Mouse (Mus musculus): ENCODE results near the gene H2al1m.
A peak's percentile ranks its signal among the peaks of the same experiment; 100 is the strongest.
"Not testable (repeated sequence)": the region's sequence is repeated elsewhere in the genome, so short reads cannot be mapped to it uniquely, and the experiment has no call there.

Gene H2al1m

DNA sequence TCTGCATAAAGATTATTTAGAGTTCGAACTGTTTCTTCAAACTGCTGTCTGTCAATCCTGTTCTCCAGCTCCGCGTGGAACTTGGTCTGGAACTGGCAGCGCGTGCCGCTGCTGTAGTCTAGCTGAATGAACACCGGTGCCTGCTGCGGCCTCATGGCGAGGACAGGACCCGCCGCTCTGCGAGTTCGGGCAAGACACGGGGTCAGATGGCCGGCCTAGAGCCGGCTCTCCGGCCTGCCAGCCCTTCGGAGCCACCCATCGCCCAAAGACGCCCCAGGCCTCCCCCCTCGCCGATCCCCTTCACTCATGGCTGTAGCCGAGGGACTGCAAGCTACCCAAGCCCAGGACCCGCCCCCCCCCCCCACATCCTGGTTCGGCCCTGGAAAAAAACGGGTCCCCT, 44.4 kb downstream of the H2al1m start:
- DNase-seq (ENCODE audit: low spot score in 2 of 2) = not testable (repeated sequence)

DNA sequence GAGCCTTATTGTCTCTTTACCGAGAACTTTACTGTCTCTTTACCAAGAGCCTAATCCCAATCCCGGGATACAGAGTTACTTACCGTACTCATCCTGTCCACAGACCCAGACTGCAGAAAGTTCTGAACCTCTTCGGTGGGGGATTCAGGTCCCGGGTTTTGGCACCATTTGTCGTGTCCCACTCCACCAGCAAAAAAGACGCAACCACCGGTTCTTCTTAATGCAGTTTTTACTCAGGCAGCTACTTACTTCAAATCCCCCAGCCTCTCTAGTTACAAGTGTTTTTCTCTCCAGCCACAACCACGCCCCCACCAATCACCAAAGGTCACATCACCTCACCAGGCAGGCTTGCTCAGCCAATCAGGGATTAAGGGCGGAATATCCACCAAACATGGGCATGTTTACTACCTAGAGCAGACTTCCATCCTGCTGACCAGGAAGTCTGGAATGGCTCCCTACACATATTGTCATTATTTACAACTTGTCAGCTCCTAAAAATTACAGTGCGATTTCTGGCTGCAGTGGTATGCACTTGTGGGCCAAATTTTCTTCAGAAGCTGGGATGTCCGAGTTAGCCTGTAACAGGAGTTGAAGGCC, 48.9 kb downstream of the H2al1m start:
- DNase-seq (ENCODE audit: low spot score in 2 of 2) = not testable (repeated sequence)

DNA sequence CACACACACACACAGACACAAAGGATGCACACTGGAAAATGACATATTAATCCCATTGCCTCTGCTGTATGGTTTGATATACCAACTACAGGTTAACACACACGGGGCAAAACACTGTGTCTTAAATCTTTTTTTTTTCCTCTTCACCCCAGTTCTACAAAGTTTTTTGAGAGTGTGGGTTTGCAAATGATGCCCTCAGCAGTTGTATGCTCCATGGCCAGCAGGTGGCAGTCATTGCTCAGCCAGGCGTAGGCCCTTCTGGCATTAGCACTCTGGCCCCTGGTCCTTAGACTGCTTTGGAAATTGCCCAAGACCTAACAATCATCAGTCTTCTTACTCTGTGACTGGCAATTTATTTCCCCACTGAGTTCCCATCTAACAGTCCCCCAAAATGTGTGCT, 49.5 kb downstream of the H2al1m start:
- peak; percentile 3 to 25 for DNase-seq (ENCODE audit: low spot score in 2 of 2)

Measured in frontal cortex, postnatal 25 days (tissue).